Mouse (Mus musculus) heart, postnatal 0 days (tissue): ENCODE measurements at regions not wholly inside any gene's neighbourhood (a gene's known extent, or its start where the extent isn't known, plus 50 kb on each side); places are given as distances from the start of the nearest gene placed in this dataset.

Experiments
- ATAC-seq: fragments of 200-750 bp; cut with Nextera tagmentation; 2 replicates; pipeline ENCODE4 v1.8.0; 2017; ENCODE audit warnings: low read depth, moderate number of reproducible peaks, moderate library complexity; ENCODE audit not compliant: insufficient read depth
- DNase-seq: peaks from one replicate; pipeline ENCODE4 v3.0.0-alpha.2; 2016; ENCODE audit warnings: low spot score
- H3K27ac ChIP-seq: fragments of 300-500 bp; sonication (generic); 2 replicates; pipeline ENCODE4 v1.5.1; 2014; ENCODE audit warnings: low read depth, mild to moderate bottlenecking
- H3K27me3 ChIP-seq: fragments of 300-500 bp; sonication (generic); 2 replicates; pipeline ENCODE4 v1.6.1; 2014; ENCODE audit warnings: low read length, mixed read lengths; ENCODE audit not compliant: control insufficient read depth, insufficient read depth
- H3K36me3 ChIP-seq: fragments of 300-500 bp; sonication (generic); replicated peaks from 2 replicates; pipeline ENCODE4 v1.6.1; 2014; ENCODE audit warnings: low read length, mixed read lengths; ENCODE audit not compliant: control insufficient read depth, insufficient read depth
- H3K4me1 ChIP-seq: fragments of 300-500 bp; sonication (generic); 2 replicates; pipeline ENCODE4 v1.6.1; 2014; ENCODE audit warnings: antibody characterized with exemption; ENCODE audit not compliant: control insufficient read depth, insufficient read depth
- H3K4me2 ChIP-seq: fragments of 300-500 bp; sonication (generic); 2 replicates; pipeline ENCODE4 v1.6.1; 2014; ENCODE audit warnings: low read depth, mild to moderate bottlenecking, low read length, moderate library complexity
- H3K4me3 ChIP-seq: fragments of 300-500 bp; sonication (generic); 2 replicates; pipeline ENCODE4 v1.5.1; 2014; ENCODE audit warnings: low read depth, low read length
- H3K9ac ChIP-seq: fragments of 300-500 bp; sonication (generic); replicated peaks from 2 replicates; pipeline ENCODE4 v1.6.1; 2014; ENCODE audit warnings: low read depth, low read length, mixed read lengths
- H3K9me3 ChIP-seq: fragments of 300-500 bp; sonication (generic); replicated peaks from 2 replicates; pipeline ENCODE4 v1.6.1; 2016; ENCODE audit warnings: low read length; ENCODE audit not compliant: control insufficient read depth
- CTCF ChIP-seq: IDR thresholded peaks from 2 replicates; pipeline ENCODE4 v1.5.1; 2016; ENCODE audit warnings: antibody characterized with exemption, control low read depth, low read depth
- EP300 ChIP-seq: IDR thresholded peaks from 2 replicates; pipeline ENCODE4 v1.6.1; 2016; ENCODE audit warnings: antibody characterized with exemption, low read depth
- whole genome bisulfite sequencing: fragments of 180-500 bp; shearing (Covaris S2); extraction: QIAGEN DNeasy Blood & Tissue Kit; methylation state at CpG from one replicate; pipeline ENCODE4 v1.1.7; 2014; 5-methylcytosine and 5-hydroxymethylcytosine counted together

- no peaks in the 10 kb centered on the region for H3K4me1 ChIP-seq
- no peak overlapping the region for H3K4me3 ChIP-seq
- H3K9me3 ChIP-seq: no peaks in the 10 kb centered on the region
- 85% methylated on average over 3 of the region's 3 CpGs for WGBS
- H3K27me3 ChIP-seq: no peaks in the 10 kb centered on the region
- H3K4me2 ChIP-seq: no peak overlapping the region
- H3K27ac ChIP-seq: no peak overlapping the region
- no peaks in the 10 kb centered on the region for H3K36me3 ChIP-seq
- TF ChIP-seq EP300: no peak
- no peak for TF ChIP-seq CTCF
- no peak for DNase-seq
- H3K9ac ChIP-seq: no peak overlapping the region
- no peak for ATAC-seq
Measured at GRCm38 (mm10) chr13:42478825-42479224, 177.5 kb downstream of the Edn1 start.

GRCm38 (mm10) chr13:42490956-42491680 is 189.3 kb upstream of the Phactr1 start:
- H3K4me1 ChIP-seq: peaks cover 7% of the 10 kb centered on the region; the same call in 1 of the 2 replicates
- 57% methylated on average over 4 of the region's 4 CpGs for WGBS

GRCm38 (mm10) chr13:42494371-42494770 is 186.1 kb upstream of the Phactr1 start:
- 0 out of 2 replicates have a peak overlapping the region, but pooled peaks have one; percentile 15 for H3K27ac ChIP-seq
- no peak for DNase-seq

More at GRCm38 (mm10) chr13:42490956-42491680, 189.3 kb upstream of the Phactr1 start:
- Histone ChIP-seq H3K9me3 (no peaks in the 10 kb centered on the region), H3K4me2 (no peak overlapping the region), H3K27ac (no peak overlapping the region), H3K4me3 (no peak overlapping the region), H3K36me3 (no peaks in the 10 kb centered on the region), H3K27me3 (no peaks in the 10 kb centered on the region), H3K9ac (no peak overlapping the region)
- TF ChIP-seq EP300 (no peak), CTCF (no peak)
- DNase-seq: no peak
- no peak for ATAC-seq

GRCm38 (mm10) chr13:42498351-42498750 is 182.1 kb upstream of the Phactr1 start:
- peaks cover 7% of the 10 kb centered on the region; the same call in 1 of the 2 replicates for H3K4me1 ChIP-seq
- TF ChIP-seq EP300 (no peak), CTCF (no peak)
- H3K27me3 ChIP-seq: no peaks in the 10 kb centered on the region
- H3K9me3 ChIP-seq: no peaks in the 10 kb centered on the region
- 58% methylated on average over 4 of the region's 4 CpGs for WGBS
- no peak overlapping the region for H3K27ac ChIP-seq
- H3K9ac ChIP-seq: no peak overlapping the region
- no peak overlapping the region for H3K4me3 ChIP-seq
- H3K36me3 ChIP-seq: no peaks in the 10 kb centered on the region
- ATAC-seq: no peak
- H3K4me2 ChIP-seq: no peak overlapping the region
- DNase-seq: no peak

More at GRCm38 (mm10) chr13:42494371-42494770, 186.1 kb upstream of the Phactr1 start:
- TF ChIP-seq CTCF (no peak), EP300 (no peak)
- no peak overlapping the region for H3K4me2 ChIP-seq
- no peaks in the 10 kb centered on the region for H3K9me3 ChIP-seq
- no peaks in the 10 kb centered on the region for H3K27me3 ChIP-seq
- no peak for ATAC-seq
- H3K36me3 ChIP-seq: no peaks in the 10 kb centered on the region
- no peak overlapping the region for H3K4me3 ChIP-seq
- WGBS: 54% methylated on average over 5 of the region's 5 CpGs
- H3K9ac ChIP-seq: no peak overlapping the region
- peaks cover 7% of the 10 kb centered on the region; the same call in 1 of the 2 replicates for H3K4me1 ChIP-seq

GRCm38 (mm10) chr13:42507535-42507934 is 172.9 kb upstream of the Phactr1 start:
- 87% methylated on average over 5 of the region's 5 CpGs for WGBS
- Histone ChIP-seq H3K36me3 (no peaks in the 10 kb centered on the region), H3K27me3 (no peaks in the 10 kb centered on the region), H3K4me3 (no peak overlapping the region), H3K9ac (no peak overlapping the region), H3K4me2 (no peak overlapping the region), H3K27ac (no peak overlapping the region), H3K4me1 (no peaks in the 10 kb centered on the region), H3K9me3 (no peaks in the 10 kb centered on the region)
- TF ChIP-seq CTCF: no peak
- no peak for TF ChIP-seq EP300
- DNase-seq (no peak), ATAC-seq (no peak)

GRCm38 (mm10) chr13:42518686-42519085 is 161.7 kb upstream of the Phactr1 start:
- TF ChIP-seq CTCF (no peak), EP300 (no peak)
- Histone ChIP-seq H3K36me3 (no peaks in the 10 kb centered on the region), H3K27ac (no peak overlapping the region), H3K27me3 (no peaks in the 10 kb centered on the region), H3K4me2 (no peak overlapping the region), H3K4me1 (no peaks in the 10 kb centered on the region), H3K9ac (no peak overlapping the region), H3K9me3 (0 out of 2 replicates have a peak, but pooled peaks cover 3% of the 10 kb centered on the region), H3K4me3 (no peak overlapping the region)
- no peak for DNase-seq
- WGBS: 58% methylated on average over 4 of the region's 4 CpGs
- no peak for ATAC-seq
